Mouse (Mus musculus) heart, adult 2 months (tissue): ENCODE results near the gene Gm4450. TPM values are rescaled to one million over a fixed set of nuclear protein-coding genes. Genes with fewer than 3 reads are reported as not detected.
A peak's percentile ranks its signal among the peaks of the same experiment; 100 is the strongest.
"Not testable (repeated sequence)": the region's sequence is repeated elsewhere in the genome, so short reads cannot be mapped to it uniquely, and the experiment has no call there.

Experiments used
- DNase-seq, 2 experiments: peaks; one replicate each; pipeline ENCODE4 v3.0.0; 2021
- H3K27ac ChIP-seq: fragments of 200-600 bp; 2 replicates; pipeline ENCODE4 v1.8.1; 2022
- H3K27me3 ChIP-seq: fragments of 200-500 bp; 2 replicates; pipeline ENCODE4 v1.6.1; 2012; ENCODE audit warnings: mild to moderate bottlenecking, low read length, inconsistent platforms, mixed read lengths; ENCODE audit not compliant: control insufficient read depth, insufficient read depth
- H3K36me3 ChIP-seq: fragments of 200-500 bp; 2 replicates; pipeline ENCODE4 v1.6.1; 2012; ENCODE audit warnings: low read length, inconsistent platforms; ENCODE audit not compliant: control insufficient read depth, insufficient read depth
- H3K4me1 ChIP-seq: fragments of 200-500 bp; 2 replicates; pipeline ENCODE4 v1.6.1; 2011; ENCODE audit warnings: low read length; ENCODE audit not compliant: control insufficient read depth, insufficient read depth
- H3K4me3 ChIP-seq: fragments of 200-600 bp; 2 replicates; pipeline ENCODE4 v1.8.1; 2022
- H3K79me2 ChIP-seq: fragments of 200-500 bp; replicated peaks from 2 replicates; pipeline ENCODE4 v1.6.1; 2012; ENCODE audit warnings: mild to moderate bottlenecking, inconsistent platforms, low read length, moderate library complexity, mixed read lengths; ENCODE audit not compliant: control insufficient read depth, insufficient read depth
- H3K9ac ChIP-seq: fragments of 200-500 bp; 2 replicates; pipeline ENCODE4 v1.6.1; 2012; ENCODE audit warnings: low read depth, mild to moderate bottlenecking, control low read depth, inconsistent platforms, low read length, mixed read lengths
- CTCF ChIP-seq: fragments of 200-600 bp; IDR thresholded peaks from 2 replicates; pipeline ENCODE4 v1.8.1; 2022; ENCODE audit warnings: antibody characterized with exemption, mild to moderate bottlenecking, moderate library complexity
- EP300 ChIP-seq: fragments of 200-500 bp; IDR thresholded peaks from 2 replicates; pipeline ENCODE4 v1.6.1; 2011; ENCODE audit warnings: low read depth, low read length, control low read depth; ENCODE audit not compliant: insufficient read depth
- POLR2A ChIP-seq: fragments of 200-500 bp; IDR thresholded peaks from 2 replicates; pipeline ENCODE4 v1.6.1; 2011; ENCODE audit warnings: mild to moderate bottlenecking, low read depth, low read length, control low read depth; ENCODE audit not compliant: insufficient read depth
- WGBS: fragments of 180-500 bp; shearing (Covaris S2); methylation state at CpG from one replicate; pipeline ENCODE4 v1.1.7; 2018; 5-methylcytosine and 5-hydroxymethylcytosine counted together
- intact Hi-C: fragments of 180-260 bp; cut with DNase I; formaldehyde crosslinking; loops from one replicate; pipeline ENCODE4 v1.15.1; 2025
- polyA plus RNA-seq: library from polyadenylated mRNA; depleted of rRNA; stranded (reverse); fragments of >200 nt; gene quantifications from 2 replicates; pipeline ENCODE4 v1.2.3, GENCODE M21; 2012
- total RNA-seq, 2 experiments: library from RNA; stranded (reverse); gene quantifications; 2 replicates each; pipeline ENCODE4 v1.2.3; 2021

Gene Gm4450
- total and polyA plus RNA-seq, 3 experiments, result not detected

DNA sequence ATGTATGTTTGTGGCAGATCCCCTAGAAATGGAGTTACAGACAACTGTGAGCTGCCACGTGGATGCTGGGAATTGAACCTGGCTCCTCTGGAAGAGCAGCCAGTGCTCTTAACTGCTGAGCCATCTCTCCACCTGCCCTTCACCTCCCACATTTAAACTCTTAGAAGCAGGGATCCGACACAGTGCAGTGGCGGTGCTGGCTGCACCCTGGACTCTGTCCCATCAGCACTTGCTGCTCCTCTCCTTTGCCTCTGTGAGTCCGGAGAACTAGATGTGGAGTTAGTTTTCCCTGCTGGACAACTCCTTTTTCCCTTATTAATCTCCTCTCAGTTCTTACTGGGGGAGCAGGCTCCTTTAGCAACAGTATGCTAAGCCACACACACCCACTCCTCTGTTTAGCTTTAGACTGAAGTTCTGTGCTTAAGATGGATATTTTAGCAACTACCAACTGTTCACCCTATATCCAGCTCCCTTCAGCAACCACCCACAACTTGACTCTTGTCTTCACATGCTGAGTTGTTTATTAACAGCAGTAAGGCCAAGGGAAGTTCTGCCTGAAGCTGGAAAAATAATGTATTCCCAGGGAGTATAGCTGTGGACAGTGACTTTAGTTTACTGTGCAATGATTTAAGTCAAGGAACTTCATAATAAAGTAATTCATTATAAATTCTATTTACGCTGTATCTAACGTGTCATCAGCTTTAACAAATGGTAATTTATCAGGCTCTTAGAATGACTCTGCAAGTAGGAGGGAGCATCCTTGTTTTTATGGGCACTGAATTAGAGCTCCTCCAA lies 37.7 kb downstream of the Gm4450 start:
- H3K27me3 ChIP-seq, result no peaks in the 10 kb centered on the region; the same call in 1 of the 2 replicates
- intact Hi-C loops, result loop anchor here (10.0 kb wide), 1 partner anchor 404 kb away; the partner anchor contains the start of gene Notch2
- DNase-seq, result no peak
- H3K79me2 ChIP-seq, result no peaks in the 10 kb centered on the region
- H3K36me3 ChIP-seq, result peaks cover 2% of the 10 kb centered on the region; the same call in 1 of the 2 replicates
- H3K4me3 ChIP-seq, result no peak overlapping the region
- WGBS, result 79% methylated on average over 6 of the region's 6 CpGs
- no peak overlapping the region for H3K27ac ChIP-seq
- no peak overlapping the region for H3K9ac ChIP-seq
- TF ChIP-seq EP300 (no peak), CTCF (no peak), POLR2A (no peak)
- H3K4me1 ChIP-seq, result peaks cover 18% of the 10 kb centered on the region

DNA sequence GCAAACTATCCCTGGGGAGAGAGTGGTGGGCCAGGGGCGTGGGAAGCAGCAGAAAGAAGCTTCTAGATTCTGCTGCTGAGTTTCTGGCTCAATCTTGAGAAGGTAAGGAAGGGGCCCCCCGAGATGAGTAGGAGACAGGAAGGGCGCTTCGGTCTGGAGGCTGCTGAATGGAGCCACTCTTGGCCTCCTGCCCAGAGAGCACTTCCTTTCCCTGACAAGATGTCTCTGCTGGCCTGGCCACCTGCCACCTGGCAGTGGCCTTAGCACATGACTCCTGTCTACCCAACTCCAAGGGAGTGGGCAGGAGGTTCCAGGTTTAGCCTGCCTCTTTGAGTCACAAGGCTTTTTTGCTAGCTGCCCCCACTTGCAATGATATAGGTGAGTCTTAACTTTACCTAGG lies 39.6 kb downstream of the Gm4450 start:
- intact Hi-C loops, result loop anchor here (2.0 to 10.0 kb wide), 2 partner anchors 35 to 403 kb away; partner anchors contain the start of genes Notch2 and Zfp697
- peak; percentile 89 to 94 for DNase-seq
- TF ChIP-seq CTCF (no peak), EP300 (peak; percentile 82), POLR2A (no peak)
- Histone ChIP-seq H3K4me1 (peaks cover 19% of the 10 kb centered on the region), H3K9ac (no peak overlapping the region), H3K27me3 (no peaks in the 10 kb centered on the region), H3K79me2 (0 out of 2 replicates have a peak, but pooled peaks cover 1% of the 10 kb centered on the region), H3K27ac (peak overlapping the region; percentile 51), H3K36me3 (peaks cover 2% of the 10 kb centered on the region), H3K4me3 (no peak overlapping the region)
- 3% methylated on average over 4 of the region's 4 CpGs for WGBS

DNA sequence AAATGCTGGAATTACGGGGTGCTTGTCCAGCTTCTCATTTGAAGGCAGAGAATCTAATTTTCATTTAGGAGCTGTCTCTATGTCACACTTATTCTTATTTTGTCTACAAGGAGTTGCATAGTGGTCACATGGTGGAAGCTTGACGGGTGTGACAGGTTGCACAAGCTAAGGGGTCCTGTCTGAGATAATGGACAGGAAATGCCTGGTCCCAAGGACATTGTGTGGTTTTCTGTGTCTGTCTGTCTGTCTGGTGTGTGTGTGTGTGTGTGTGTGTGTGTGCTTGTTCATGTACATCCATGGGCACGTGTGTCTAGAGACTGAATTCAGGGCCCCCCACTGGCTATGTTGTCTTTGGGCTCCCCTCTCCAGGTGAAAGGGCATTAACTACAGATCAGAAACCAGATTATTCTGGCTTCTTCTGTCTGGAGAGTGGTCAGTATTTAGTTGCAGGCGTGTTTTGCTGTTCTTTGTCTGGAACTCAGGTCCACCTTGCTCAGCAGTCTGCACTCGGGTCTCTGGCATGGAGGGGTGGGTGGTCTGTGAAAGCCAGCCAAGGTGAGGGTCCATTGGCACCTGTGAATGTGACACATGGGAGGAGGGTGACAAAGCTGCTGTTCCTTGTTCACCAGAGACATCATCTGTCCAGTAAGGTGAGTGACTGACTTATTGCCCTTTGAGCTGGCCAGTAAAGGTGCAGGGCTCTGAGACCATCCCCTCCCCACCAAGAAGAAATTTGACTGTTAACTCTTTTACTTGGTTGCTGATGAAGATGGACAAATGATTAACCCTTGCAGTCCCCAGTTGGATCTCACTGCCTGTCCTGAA lies 40.3 kb downstream of the Gm4450 start:
- Histone ChIP-seq H3K9ac (no peak overlapping the region; the same call in 1 of the 2 replicates), H3K36me3 (peaks cover 6% of the 10 kb centered on the region), H3K27me3 (no peaks in the 10 kb centered on the region), H3K4me3 (no peak overlapping the region), H3K27ac (peak overlapping the region; percentile 51), H3K4me1 (peaks cover 21% of the 10 kb centered on the region), H3K79me2 (0 out of 2 replicates have a peak, but pooled peaks cover 1% of the 10 kb centered on the region)
- no peak for TF ChIP-seq EP300
- no peak for TF ChIP-seq CTCF
- no peak for TF ChIP-seq POLR2A
- no peak for DNase-seq
- intact Hi-C loops, result loop anchor here (2.0 to 10.0 kb wide), 2 partner anchors 34 to 402 kb away; partner anchors contain the start of genes Notch2 and Zfp697
- 73% methylated on average over 5 of the region's 5 CpGs for WGBS

DNA sequence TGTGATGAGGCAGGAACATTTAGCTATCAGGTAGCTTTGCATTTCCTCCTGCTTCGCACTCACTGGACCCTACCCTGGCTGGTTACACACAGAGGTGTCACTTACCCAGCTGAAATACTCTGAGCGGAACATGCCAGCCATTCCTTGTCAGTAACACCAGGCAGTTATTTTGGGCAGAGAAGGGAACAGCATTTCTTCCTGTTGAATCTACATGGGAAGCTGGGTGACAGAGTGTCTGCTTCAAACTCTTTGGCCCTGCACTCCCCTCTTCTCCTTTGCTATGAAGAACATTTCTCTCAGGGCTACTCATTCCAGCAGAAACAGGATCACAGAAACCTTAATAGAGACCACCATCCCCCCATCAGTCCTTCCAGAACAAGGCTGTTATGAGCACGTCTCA lies 42.6 kb downstream of the Gm4450 start:
- 0 out of 2 replicates have a peak, but pooled peaks cover 1% of the 10 kb centered on the region for H3K79me2 ChIP-seq
- no peak overlapping the region for H3K9ac ChIP-seq
- TF ChIP-seq CTCF (no peak), POLR2A (0 out of 2 replicates have a peak, but pooled peaks have one; percentile 19), EP300 (peak; percentile 68; the same call in 1 of the 2 replicates)
- DNase-seq, result peak in 1 of 2 experiments; percentile 38
- H3K4me1 ChIP-seq, result peaks cover 21% of the 10 kb centered on the region
- no peak overlapping the region for H3K4me3 ChIP-seq
- intact Hi-C loops, result loop anchor here (10.0 kb wide), 1 partner anchor 399 kb away; the partner anchor contains the start of gene Notch2
- peak overlapping the region; percentile 62 for H3K27ac ChIP-seq
- WGBS, result 49% methylated on average over 3 of the region's 3 CpGs
- no peaks in the 10 kb centered on the region for H3K27me3 ChIP-seq
- H3K36me3 ChIP-seq, result peaks cover 6% of the 10 kb centered on the region

DNA sequence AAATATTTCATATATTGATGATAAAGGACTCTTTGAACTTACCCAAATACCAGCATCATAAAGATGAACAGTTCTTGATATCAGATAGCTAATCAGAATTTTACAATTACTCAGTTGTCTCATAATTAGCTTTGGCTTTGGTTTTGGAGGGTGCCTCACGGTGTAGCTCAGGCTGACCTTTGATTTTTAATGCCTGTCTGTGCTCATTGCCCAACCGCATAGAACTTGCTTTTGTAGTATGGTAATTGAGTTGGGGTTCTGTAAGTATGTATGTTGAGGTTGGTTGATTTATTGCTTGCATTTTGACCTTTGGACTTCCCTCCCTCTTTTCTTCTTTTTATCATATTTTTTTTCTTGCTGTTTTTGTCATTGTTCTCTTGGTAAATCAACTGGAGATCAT lies 43.2 kb downstream of the Gm4450 start:
- intact Hi-C loops, result loop anchor here (2.0 to 10.0 kb wide), 2 partner anchors 19 to 399 kb away; partner anchors contain the start of gene Notch2
- no peaks in the 10 kb centered on the region for H3K27me3 ChIP-seq
- H3K79me2 ChIP-seq, result 0 out of 2 replicates have a peak, but pooled peaks cover 1% of the 10 kb centered on the region
- no peak for DNase-seq
- H3K4me3 ChIP-seq, result no peak overlapping the region
- H3K27ac ChIP-seq, result 0 out of 2 replicates have a peak overlapping the region, but pooled peaks have one; percentile 20
- WGBS, result 83% methylated on average over 2 of the region's 2 CpGs
- no peak overlapping the region for H3K9ac ChIP-seq
- TF ChIP-seq EP300, result no peak
- no peak for TF ChIP-seq POLR2A
- no peak for TF ChIP-seq CTCF
- peaks cover 21% of the 10 kb centered on the region for H3K4me1 ChIP-seq
- peaks cover 6% of the 10 kb centered on the region for H3K36me3 ChIP-seq

DNA sequence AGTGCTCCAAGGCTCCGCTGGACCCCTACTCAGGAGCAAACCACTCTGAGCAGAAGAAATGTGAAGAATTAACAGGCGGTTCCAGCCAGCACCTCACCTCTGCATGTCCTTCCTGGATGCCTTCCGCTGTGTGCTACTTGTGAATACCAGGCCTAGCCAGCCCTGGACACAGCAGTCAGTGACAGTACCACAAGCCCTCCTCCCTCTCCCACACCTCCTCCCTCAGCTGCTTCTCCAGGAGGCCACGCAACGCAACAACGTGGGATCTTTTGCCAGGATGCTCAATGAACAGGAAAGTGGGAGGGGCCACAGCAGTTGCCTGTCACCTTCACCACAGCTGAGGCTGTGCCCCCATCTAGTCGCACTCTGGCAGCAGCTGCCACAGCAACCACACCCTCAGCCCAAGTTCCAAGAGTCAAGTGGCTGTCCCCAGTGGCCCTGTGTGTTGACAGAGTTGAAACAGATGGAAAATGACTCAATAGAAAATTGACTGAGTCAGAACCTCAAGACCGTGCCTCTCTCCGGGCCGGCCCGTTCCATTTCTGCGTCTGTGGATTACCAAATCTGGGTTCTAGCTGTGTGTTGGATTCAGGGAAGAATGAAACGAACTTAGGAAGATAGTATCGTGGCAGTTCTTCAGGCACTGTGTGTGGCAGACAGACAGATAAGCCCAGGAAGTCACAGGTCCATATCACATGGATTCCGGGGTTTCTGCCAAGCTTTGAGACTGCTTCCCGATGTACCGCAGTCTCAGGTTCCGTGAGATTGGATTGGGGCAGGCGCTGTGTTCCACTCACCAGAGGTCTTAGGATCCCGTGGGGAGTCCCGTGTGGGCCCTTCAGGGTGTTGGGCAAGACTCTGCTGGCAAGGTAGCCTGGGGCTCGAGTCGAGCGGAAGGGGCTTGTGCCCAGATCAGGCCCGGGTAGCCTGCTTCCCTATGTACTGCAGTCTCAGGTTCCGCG lies 46.0 kb downstream of the Gm4450 start:
- Histone ChIP-seq H3K4me1 (peaks cover 12% of the 10 kb centered on the region; the same call in 1 of the 2 replicates), H3K27ac (peak overlapping the region; percentile 63)
- DNase-seq, result peak; percentile 52 to 61
- not testable (repeated sequence) for H3K4me3 ChIP-seq, H3K27me3 ChIP-seq, H3K79me2 ChIP-seq, H3K36me3 ChIP-seq, H3K9ac ChIP-seq
- intact Hi-C loops, result loop anchor here (10.0 kb wide), 1 partner anchor 396 kb away; the partner anchor contains the start of gene Notch2
- WGBS, result 36% methylated on average over 17 of the region's 27 CpGs

DNA sequence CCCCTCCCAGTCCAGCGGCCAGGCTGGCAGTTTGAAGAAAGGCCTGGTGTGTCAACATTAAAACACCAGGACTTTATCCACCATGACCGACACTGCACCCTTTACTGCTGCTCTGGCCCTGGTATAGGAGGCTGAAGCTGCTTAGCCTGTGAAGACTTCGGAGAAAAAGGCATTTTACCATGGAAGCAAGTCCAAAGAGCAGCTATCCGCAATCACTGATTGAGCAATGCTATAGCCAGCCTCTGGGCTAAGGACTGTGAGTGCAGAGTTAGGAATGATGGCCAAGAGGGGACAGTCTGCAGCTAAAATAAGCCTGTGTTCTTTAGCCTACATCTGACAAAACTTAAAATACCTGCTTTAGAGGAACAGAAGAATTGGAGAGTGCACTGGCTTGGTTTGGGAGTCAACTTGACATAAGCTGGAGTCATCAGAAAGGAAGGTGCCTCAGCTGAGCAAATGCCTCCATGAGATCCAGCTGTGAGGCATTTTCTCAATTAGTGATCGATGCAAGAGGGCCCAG lies 49.6 kb downstream of the Gm4450 start:
- Histone ChIP-seq H3K27ac (peak overlapping the region; percentile 81), H3K9ac (peak overlapping the region; percentile 51)
- intact Hi-C loops, H3K4me3 ChIP-seq, H3K27me3 ChIP-seq, DNase-seq, H3K79me2 ChIP-seq, H3K36me3 ChIP-seq, H3K4me1 ChIP-seq: not testable (repeated sequence)
- WGBS, result 53% methylated on average over 5 of the region's 5 CpGs
